Mouse (Mus musculus) midbrain, embryonic 14.5 days (tissue): ENCODE measurements around the gene Sec14l1. TPM values are rescaled to one million over a fixed set of nuclear protein-coding genes. Genes with fewer than 3 reads are reported as not detected.
"Not testable (repeated sequence)": the region's sequence is repeated elsewhere in the genome, so short reads cannot be mapped to it uniquely, and the experiment has no call there.

Source experiments
- ATAC-seq: fragments of 200-750 bp; cut with Nextera tagmentation; 2 replicates; pipeline ENCODE4 v1.8.0; 2017; ENCODE audit warnings: moderate number of reproducible peaks, moderate library complexity; ENCODE audit not compliant: low FRiP score, low TSS enrichment
- DNase-seq: peaks from one replicate; pipeline ENCODE4 v3.0.0-alpha.2; 2015
- H3K27ac ChIP-seq: fragments of 300-500 bp; sonication (generic); replicated peaks from 2 replicates; pipeline ENCODE4 v1.5.1; 2014; ENCODE audit warnings: mild to moderate bottlenecking, low read depth, low read length, moderate library complexity
- H3K27me3 ChIP-seq: fragments of 300-500 bp; sonication (generic); 2 replicates; pipeline ENCODE4 v1.6.1; 2014; ENCODE audit warnings: low read length, control low read depth, mixed read lengths; ENCODE audit not compliant: control insufficient read depth, insufficient read depth
- H3K36me3 ChIP-seq: fragments of 300-500 bp; sonication (generic); 2 replicates; pipeline ENCODE4 v1.6.1; 2014; ENCODE audit warnings: low read length, control low read depth; ENCODE audit not compliant: control insufficient read depth, insufficient read depth
- H3K4me1 ChIP-seq: fragments of 300-500 bp; sonication (generic); 2 replicates; pipeline ENCODE4 v1.6.1; 2014; ENCODE audit warnings: mild to moderate bottlenecking, antibody characterized with exemption, low read length, control low read depth; ENCODE audit not compliant: control insufficient read depth, insufficient read depth
- H3K4me2 ChIP-seq: fragments of 300-500 bp; sonication (generic); 2 replicates; pipeline ENCODE4 v1.6.1; 2014; ENCODE audit warnings: mild to moderate bottlenecking, low read length, moderate library complexity
- H3K4me3 ChIP-seq: fragments of 300-500 bp; sonication (generic); replicated peaks from 2 replicates; pipeline ENCODE4 v1.5.1; 2014; ENCODE audit warnings: low read depth, low read length
- H3K9ac ChIP-seq: fragments of 300-500 bp; sonication (generic); replicated peaks from 2 replicates; pipeline ENCODE4 v1.6.1; 2014; ENCODE audit warnings: mild to moderate bottlenecking, low read length, moderate library complexity
- H3K9me3 ChIP-seq: fragments of 300-500 bp; sonication (generic); 2 replicates; pipeline ENCODE4 v1.6.1; 2016; ENCODE audit warnings: low read length, control low read depth, mixed read lengths; ENCODE audit not compliant: control insufficient read depth
- WGBS: fragments of 180-500 bp; shearing (Covaris S2); extraction: QIAGEN DNeasy Blood & Tissue Kit; methylation state at CpG from one replicate; pipeline ENCODE4 v1.1.7; 2014; 5-methylcytosine and 5-hydroxymethylcytosine counted together
- polyA plus RNA-seq: library from polyadenylated mRNA; unstranded; fragments of >200 nt; fragmentation: Nextera tagmentation; extraction: Ambion mirVana; gene quantifications from 2 replicates; pipeline ENCODE4 v1.2.1, GENCODE M21; 2014

Gene Sec14l1
- 48.7 and 58.1 TPM in 2 replicates for polyA plus RNA-seq

DNA sequence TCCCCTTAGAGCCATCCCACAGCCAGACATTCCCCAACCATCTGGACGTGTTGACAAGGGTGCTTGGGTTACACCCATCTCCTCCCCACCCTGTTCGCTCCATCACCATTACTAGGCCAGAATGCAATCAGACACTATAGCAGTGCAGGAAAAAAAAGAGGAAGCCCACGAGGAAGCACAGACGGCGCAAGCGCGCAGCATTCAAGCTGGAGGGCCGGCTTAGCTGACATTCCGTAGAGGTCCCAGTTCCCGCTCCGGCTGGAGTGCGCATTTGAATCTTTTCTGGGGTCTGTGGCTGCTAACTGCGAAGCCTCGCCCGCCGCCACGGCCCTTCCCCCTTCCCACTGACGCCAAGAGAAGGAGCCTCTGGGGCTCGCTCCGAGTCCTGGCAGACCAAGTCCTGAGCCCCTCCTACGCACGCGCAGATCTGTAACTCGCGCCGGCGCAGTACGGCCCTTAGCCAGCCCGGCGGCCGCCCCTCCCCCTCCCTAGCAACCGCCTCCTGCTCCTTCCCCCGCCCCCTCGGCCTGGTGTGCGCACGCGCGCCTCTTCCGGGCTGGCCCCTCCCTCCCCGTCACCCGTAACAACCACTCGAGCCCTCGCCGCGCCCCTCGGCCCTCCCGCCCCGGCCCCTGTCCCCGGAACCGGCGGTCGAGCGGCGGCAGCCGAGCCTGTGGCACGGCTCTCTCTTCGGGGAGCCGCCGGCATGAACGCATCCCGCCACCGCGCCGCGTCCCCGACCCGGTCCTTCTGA, at the start of gene Sec14l1:
TSS of gene Sec14l1 (plus strand) at position 577 of the 754 bp plus-strand sequence.
- Histone ChIP-seq H3K36me3 (peaks cover 16% of the 10 kb centered on the region), H3K9ac (peak within 1 kb of the TSS; percentile 81), H3K9me3 (no peaks in the 10 kb centered on the region), H3K27me3 (no peaks in the 10 kb centered on the region), H3K27ac (peak within 1 kb of the TSS; percentile 97), H3K4me3 (peak within 1 kb of the TSS; percentile 91), H3K4me1 (peaks cover 44% of the 10 kb centered on the region), H3K4me2 (peak within 1 kb of the TSS; percentile 73)
- peak; percentile 92 for ATAC-seq
- DNase-seq = peak; percentile 99
- WGBS = 1% methylated on average over 64 of the region's 67 CpGs

DNA sequence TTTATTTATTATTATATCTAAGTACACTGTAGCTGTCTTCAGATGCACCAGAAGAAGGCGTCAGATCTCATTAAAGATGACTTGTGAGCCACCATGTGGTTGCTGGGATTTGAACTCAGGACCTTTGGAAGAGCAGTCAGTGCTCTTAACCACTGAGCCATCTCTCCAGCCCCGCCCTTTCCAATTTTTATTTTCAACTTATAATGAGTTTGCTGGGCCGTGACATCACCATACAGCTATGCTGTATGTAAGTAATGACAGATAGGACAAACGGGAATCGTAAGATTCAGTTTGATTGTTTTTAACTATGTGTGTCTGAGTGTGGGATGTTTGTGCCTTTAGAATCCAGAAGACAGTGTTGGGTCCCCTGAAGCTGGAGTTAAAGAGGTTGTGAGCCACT, 49.4 kb upstream of the Sec14l1 start:
- not testable (repeated sequence) for H3K9ac ChIP-seq, H3K9me3 ChIP-seq, H3K4me3 ChIP-seq, H3K36me3 ChIP-seq, H3K4me2 ChIP-seq, H3K27me3 ChIP-seq, H3K27ac ChIP-seq, DNase-seq, ATAC-seq
- WGBS = 87% methylated on average over 5 of the region's 5 CpGs
- H3K4me1 ChIP-seq = peaks cover 12% of the 10 kb centered on the region

DNA sequence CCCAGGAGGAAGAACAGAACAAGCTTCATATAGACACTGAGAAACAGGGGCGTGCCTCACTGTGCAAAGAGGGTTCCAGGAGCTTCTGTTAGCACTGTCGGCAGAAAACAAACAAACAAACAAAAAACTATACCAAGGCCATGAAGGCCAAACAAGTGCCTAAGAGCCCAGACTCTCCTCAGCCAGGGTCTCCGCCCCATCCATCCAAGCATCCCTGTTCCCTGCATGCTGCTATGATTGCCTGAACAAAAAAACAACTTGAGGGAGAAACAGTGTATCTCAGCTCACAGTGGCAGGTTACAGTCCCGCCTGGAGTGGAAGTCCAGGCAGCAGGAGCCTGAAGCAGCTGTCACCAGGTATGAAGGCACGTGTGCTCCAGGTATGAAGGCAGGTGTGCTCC, 48.2 kb upstream of the Sec14l1 start:
- no peaks in the 10 kb centered on the region for H3K27me3 ChIP-seq
- H3K4me2 ChIP-seq = no peak overlapping the region
- H3K9me3 ChIP-seq = no peaks in the 10 kb centered on the region
- no peak for ATAC-seq
- H3K9ac ChIP-seq = no peak overlapping the region
- H3K36me3 ChIP-seq = no peaks in the 10 kb centered on the region
- H3K4me3 ChIP-seq = no peak overlapping the region
- 82% methylated on average over 5 of the region's 5 CpGs for WGBS
- peaks cover 10% of the 10 kb centered on the region; the same call in 1 of the 2 replicates for H3K4me1 ChIP-seq
- H3K27ac ChIP-seq = no peak overlapping the region
- no peak for DNase-seq

DNA sequence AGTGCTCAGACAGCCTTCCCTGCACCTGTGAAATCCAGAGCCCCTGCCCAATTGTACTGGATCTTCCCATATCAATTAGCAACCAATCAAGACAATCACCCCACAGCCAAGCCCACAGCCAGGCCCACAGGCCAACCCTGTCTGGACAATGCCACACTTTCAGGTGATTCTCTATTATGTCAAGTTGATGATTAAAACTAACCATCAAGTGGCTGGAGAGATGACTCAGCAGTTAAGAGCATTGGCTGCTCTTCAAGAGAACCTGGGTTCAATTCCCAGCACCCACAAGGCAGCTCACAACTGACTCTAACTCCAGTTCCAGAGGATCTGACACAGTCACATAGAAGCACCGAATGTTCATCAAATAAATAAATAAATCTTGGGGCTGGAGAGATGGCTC, 46.6 kb upstream of the Sec14l1 start:
- no peaks in the 10 kb centered on the region for H3K36me3 ChIP-seq
- WGBS = 89% methylated on average over 1 of the region's 1 CpGs
- H3K9ac ChIP-seq = no peak overlapping the region
- no peak overlapping the region for H3K27ac ChIP-seq
- H3K27me3 ChIP-seq = no peaks in the 10 kb centered on the region
- no peak overlapping the region for H3K4me2 ChIP-seq
- DNase-seq (no peak), ATAC-seq (no peak)
- H3K4me3 ChIP-seq = no peak overlapping the region
- peaks cover under 1% of the 10 kb centered on the region; the same call in 1 of the 2 replicates for H3K4me1 ChIP-seq
- H3K9me3 ChIP-seq = no peaks in the 10 kb centered on the region

DNA sequence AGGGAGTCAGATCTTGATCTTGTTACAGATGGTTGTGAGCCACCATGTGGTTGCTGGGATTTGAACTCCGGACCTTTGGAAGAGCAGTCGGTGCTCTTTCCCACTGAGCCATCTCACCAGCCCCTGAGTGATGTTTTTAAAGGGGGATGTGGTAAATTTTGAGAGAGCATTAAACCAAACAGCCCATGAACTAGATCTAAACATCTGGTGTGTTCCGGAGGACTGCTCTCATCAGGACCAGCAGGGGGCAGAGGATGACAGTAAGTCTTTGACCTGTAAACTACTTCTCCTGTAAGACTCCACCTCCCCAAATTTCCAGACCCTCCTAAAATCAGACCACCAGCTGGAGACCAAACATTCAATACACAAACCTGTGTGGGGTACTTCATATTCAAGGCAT, 45.9 kb upstream of the Sec14l1 start:
- Histone ChIP-seq H3K27me3 (no peaks in the 10 kb centered on the region), H3K4me3 (no peak overlapping the region), H3K9me3 (no peaks in the 10 kb centered on the region), H3K27ac (no peak overlapping the region), H3K4me2 (no peak overlapping the region), H3K9ac (no peak overlapping the region), H3K4me1 (no peaks in the 10 kb centered on the region), H3K36me3 (no peaks in the 10 kb centered on the region)
- no peak for ATAC-seq
- WGBS = 79% methylated on average over 3 of the region's 3 CpGs
- no peak for DNase-seq

DNA sequence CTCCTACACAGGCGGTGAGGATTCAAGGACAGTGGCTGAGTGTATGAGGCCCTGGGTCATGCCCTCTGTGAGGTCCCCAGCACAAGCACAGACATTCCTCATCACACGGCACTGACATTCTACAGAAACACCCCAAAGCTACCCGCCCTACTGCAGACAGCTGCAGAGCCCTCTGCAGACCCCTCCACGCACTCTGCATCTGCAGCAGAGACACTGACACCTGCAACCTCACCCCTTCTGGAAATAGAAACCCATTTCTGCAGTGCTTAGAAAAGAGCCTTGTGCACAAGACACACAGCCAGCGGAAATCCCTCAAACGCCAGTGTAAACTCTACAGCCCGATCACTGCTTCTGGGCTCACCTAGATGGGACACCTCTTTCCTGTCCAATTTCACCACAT, 44.3 kb upstream of the Sec14l1 start:
- no peak overlapping the region for H3K4me2 ChIP-seq
- no peaks in the 10 kb centered on the region for H3K36me3 ChIP-seq
- WGBS = 87% methylated on average over 7 of the region's 7 CpGs
- H3K27me3 ChIP-seq = no peaks in the 10 kb centered on the region
- no peaks in the 10 kb centered on the region for H3K9me3 ChIP-seq
- DNase-seq (no peak), ATAC-seq (no peak)
- no peaks in the 10 kb centered on the region for H3K4me1 ChIP-seq
- no peak overlapping the region for H3K4me3 ChIP-seq
- H3K9ac ChIP-seq = no peak overlapping the region
- no peak overlapping the region for H3K27ac ChIP-seq

DNA sequence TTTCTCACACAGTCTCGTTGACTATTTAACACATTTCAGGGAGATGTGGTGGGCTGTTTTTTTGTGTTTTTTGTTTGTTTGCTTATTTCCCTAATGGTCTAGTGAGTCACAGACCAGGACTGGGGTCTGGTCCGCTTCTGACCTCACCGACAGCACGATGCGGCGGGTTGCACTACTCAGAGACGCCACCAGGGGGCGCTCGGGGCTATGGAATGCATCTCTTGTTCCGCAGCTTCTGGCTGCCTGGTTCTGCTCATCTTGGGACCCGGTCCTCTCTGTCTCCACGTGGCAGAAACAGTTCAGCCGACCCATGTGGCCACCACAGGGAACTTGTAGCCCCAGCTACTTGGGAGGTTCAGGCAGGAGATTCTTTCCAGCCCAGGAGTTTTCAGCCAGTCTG, 42.8 kb upstream of the Sec14l1 start:
- no peak overlapping the region for H3K4me3 ChIP-seq
- H3K27me3 ChIP-seq = no peaks in the 10 kb centered on the region
- peak; percentile 27; the same call in 1 of the 2 replicates for ATAC-seq
- H3K36me3 ChIP-seq = no peaks in the 10 kb centered on the region
- peak; percentile 91 for DNase-seq
- under 1% methylated on average over 13 of the region's 13 CpGs for WGBS
- no peaks in the 10 kb centered on the region for H3K9me3 ChIP-seq
- H3K4me2 ChIP-seq = no peak overlapping the region
- no peak overlapping the region for H3K27ac ChIP-seq
- H3K4me1 ChIP-seq = peaks cover under 1% of the 10 kb centered on the region
- no peak overlapping the region for H3K9ac ChIP-seq

DNA sequence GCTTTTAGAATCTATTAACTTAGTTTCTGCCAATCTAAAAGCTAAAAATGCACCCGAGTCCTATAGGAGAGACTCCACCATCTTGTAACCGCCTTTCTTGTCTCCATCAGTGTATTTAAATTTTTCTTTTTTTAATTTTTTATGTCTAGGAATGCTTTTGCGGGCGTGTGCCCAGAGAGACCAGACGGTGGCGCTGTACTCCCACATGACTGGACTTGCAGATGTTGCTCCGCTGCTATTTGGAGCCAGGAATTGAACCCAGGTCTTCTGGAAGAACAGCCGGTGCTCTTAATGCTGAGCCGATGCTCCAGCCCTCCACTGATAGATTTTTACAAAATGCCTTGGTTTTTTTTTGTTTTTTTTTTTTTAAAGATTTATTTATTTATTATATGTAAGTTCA, 41.5 kb upstream of the Sec14l1 start:
- H3K36me3 ChIP-seq = peaks cover 7% of the 10 kb centered on the region
- H3K27me3 ChIP-seq = no peaks in the 10 kb centered on the region
- WGBS = 93% methylated on average over 9 of the region's 9 CpGs
- H3K27ac ChIP-seq = no peak overlapping the region
- ATAC-seq (no peak), DNase-seq (no peak)
- no peaks in the 10 kb centered on the region for H3K9me3 ChIP-seq
- peaks cover 8% of the 10 kb centered on the region for H3K4me1 ChIP-seq
- no peak overlapping the region for H3K9ac ChIP-seq
- H3K4me3 ChIP-seq = no peak overlapping the region
- H3K4me2 ChIP-seq = no peak overlapping the region

DNA sequence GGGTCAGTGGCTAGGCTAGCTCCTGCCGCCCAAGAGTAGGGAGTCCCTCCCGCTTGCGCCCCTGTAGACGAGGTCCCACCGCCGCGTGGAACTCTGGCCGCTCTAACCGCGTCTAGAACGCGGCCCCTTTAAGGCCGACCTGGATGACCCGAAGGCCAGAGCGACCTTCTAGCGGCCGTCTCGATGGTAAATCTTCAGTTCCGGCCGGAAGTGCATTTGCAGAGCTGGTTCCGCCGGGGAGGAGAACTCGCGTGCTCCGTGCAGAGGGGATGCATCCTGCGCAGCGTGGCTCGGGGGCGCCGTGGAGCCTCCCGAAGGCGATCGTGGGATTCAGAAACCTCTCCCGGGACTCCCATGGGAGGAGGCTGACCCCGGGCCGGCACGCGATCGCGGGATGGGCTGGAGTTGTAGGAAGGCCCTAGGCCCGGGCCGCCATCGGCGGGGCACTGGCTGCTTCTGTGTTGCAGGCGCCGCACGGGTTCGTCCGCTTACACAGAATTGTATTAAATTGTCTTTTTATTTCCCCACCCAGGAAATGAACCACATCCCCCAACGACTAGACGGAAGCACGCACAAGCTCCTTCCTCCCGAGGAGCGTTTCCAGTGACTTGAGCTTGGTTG, 38.3 kb upstream of the Sec14l1 start:
- H3K27ac ChIP-seq = peak overlapping the region; percentile 67
- no peaks in the 10 kb centered on the region for H3K9me3 ChIP-seq
- H3K36me3 ChIP-seq = peaks cover 33% of the 10 kb centered on the region
- under 1% methylated on average over 54 of the region's 54 CpGs for WGBS
- H3K4me1 ChIP-seq = peaks cover 12% of the 10 kb centered on the region
- H3K4me3 ChIP-seq = peak overlapping the region; percentile 71
- DNase-seq (peak; percentile 95), ATAC-seq (peak; percentile 77)
- no peaks in the 10 kb centered on the region for H3K27me3 ChIP-seq
- peak overlapping the region; percentile 94 for H3K4me2 ChIP-seq
- peak overlapping the region; percentile 73 for H3K9ac ChIP-seq
